Mouse (Mus musculus) G1E (cell line): ENCODE data around the gene Tmem236. TPM values are rescaled to one million over a fixed set of nuclear protein-coding genes. Genes with fewer than 3 reads are reported as not detected.

Experiments
- ATAC-seq: 2 replicates; pipeline ENCODE4 v1.8.0; 2016; ENCODE audit warnings: mild to moderate bottlenecking; ENCODE audit not compliant: insufficient number of reproducible peaks, poor library complexity, low FRiP score, severe bottlenecking; ENCODE audit errors: extremely low read depth
- DNase-seq: peaks from one replicate; pipeline ENCODE4 v3.0.0; 2012; ENCODE audit warnings: low spot score
- H3K27me3 ChIP-seq: 2 replicates; pipeline ENCODE4 v1.6.1; 2012; ENCODE audit warnings: mild to moderate bottlenecking, low read length, inconsistent platforms; ENCODE audit not compliant: insufficient read depth
- H3K36me3 ChIP-seq: replicated peaks from 2 replicates; pipeline ENCODE3; 2012; ENCODE audit warnings: mild to moderate bottlenecking, inconsistent platforms
- H3K4me1 ChIP-seq: 2 replicates; pipeline ENCODE4 v1.6.1; 2012; ENCODE audit warnings: low read depth, low read length, inconsistent platforms, mixed read lengths; ENCODE audit not compliant: insufficient read depth
- H3K4me3 ChIP-seq: 2 replicates; pipeline ENCODE4 v1.5.1; 2012; ENCODE audit warnings: low read depth, mild to moderate bottlenecking, inconsistent platforms, low read length, moderate library complexity, mixed read lengths
- H3K9me3 ChIP-seq: replicated peaks from 2 replicates; pipeline ENCODE4 v1.6.1; 2012; ENCODE audit warnings: inconsistent platforms
- CTCF ChIP-seq: IDR thresholded peaks from 2 replicates; pipeline ENCODE4 v1.5.1; 2012; ENCODE audit warnings: low read depth, low read length, inconsistent platforms, mixed read lengths
- GATA1 ChIP-seq: IDR thresholded peaks from 2 replicates; pipeline ENCODE4 v1.6.1; 2012; ENCODE audit warnings: borderline replicate concordance, low read length, inconsistent platforms, mixed read lengths
- GATA2 ChIP-seq: IDR thresholded peaks from 2 replicates; pipeline ENCODE4 v1.6.1; 2012; ENCODE audit warnings: low read depth, low read length, inconsistent platforms, borderline replicate concordance
- POLR2AphosphoS5 ChIP-seq: IDR thresholded peaks from 2 replicates; pipeline ENCODE4 v1.6.1; 2012; ENCODE audit warnings: low read depth, low read length, inconsistent platforms; ENCODE audit not compliant: insufficient replicate concordance
- TAL1 ChIP-seq: conservative IDR thresholded peaks from 2 replicates; pipeline ENCODE4 v1.6.1; 2012; ENCODE audit warnings: low read depth, low read length, inconsistent platforms, mixed read lengths
- polyA plus RNA-seq: library from polyadenylated mRNA; stranded (reverse); fragments of >175 nt; gene quantifications from 2 replicates; pipeline ENCODE4 v1.2.3, GENCODE M21; 2012
- total RNA-seq, 2 experiments: library from RNA; stranded (forward) in 1 of 2; stranded (reverse) in 1 of 2; fragments of 200-1000 nt in 1 of 2; fragments of >200 nt in 1 of 2; fragmentation: Nextera tagmentation in 1 of 2; gene quantifications; 2 replicates each; pipeline ENCODE4 v1.2.3; 2014 to 2017

Gene Tmem236
- total RNA-seq (2014; fragmentation: Nextera tagmentation) (not detected in 2 replicates), total RNA-seq (2017) (0.27 TPM in 1 of 2 replicates, not detected in the other), polyA plus RNA-seq (not detected in 2 replicates)

DNA sequence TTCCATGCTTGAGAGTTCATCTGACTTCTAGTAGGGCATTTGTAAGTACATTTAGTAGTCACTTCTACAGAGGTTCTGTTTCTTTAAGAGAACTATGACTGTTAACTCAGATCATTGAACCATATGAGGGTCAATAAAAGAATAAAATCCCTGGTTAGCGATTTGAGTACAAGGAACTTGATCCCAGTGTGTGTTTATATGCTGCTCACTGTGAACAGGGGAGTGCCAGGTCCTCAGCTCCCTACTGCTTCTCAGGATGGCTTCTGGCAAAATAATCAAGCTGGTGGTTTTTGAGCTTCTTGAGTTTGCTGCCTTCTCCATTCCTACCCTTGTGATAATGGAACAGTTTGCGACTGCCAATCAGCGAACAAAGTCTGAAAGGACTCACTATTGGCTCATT, at the start of gene Tmem236:
Tmem236 (plus strand) TSS at position 190 of the 400 bp plus-strand sequence.
- no peaks in the 10 kb centered on the region for H3K4me1 ChIP-seq
- H3K36me3 ChIP-seq, result no peaks in the 10 kb centered on the region
- DNase-seq (no peak), ATAC-seq (no peak)
- H3K9me3 ChIP-seq, result no peaks in the 10 kb centered on the region
- H3K4me3 ChIP-seq, result no peak within 1 kb of the TSS
- TF ChIP-seq CTCF (no peak), POLR2AphosphoS5 (no peak), GATA2 (no peak), TAL1 (no peak), GATA1 (no peak)
- no peaks in the 10 kb centered on the region; the same call in 1 of the 2 replicates for H3K27me3 ChIP-seq

DNA sequence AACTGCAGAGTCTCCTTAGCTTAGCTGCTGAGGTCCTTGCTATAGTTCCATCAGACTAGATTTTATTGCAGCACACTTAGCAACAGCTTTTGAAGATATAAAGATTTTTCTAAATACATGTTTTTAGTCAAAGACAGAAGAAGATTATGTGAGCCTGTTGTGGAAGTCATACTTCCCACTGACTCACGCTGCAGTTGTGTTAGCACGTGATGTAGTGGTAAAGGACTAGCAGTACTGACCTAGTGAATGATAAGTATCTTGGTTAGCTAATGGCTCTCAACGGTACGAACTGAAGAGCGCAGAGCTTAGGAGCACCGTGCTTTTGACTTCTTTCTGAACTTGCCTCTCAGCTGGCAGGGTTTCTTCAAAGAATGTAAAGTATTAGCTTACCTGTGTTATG, 47.9 kb upstream of the Tmem236 start:
- H3K36me3 ChIP-seq, result peaks cover 45% of the 10 kb centered on the region
- H3K27me3 ChIP-seq, result no peaks in the 10 kb centered on the region
- no peaks in the 10 kb centered on the region for H3K9me3 ChIP-seq
- H3K4me3 ChIP-seq, result no peak overlapping the region
- no peak for DNase-seq
- no peak for TF ChIP-seq POLR2AphosphoS5
- TF ChIP-seq GATA2, result no peak
- no peak for TF ChIP-seq GATA1
- TF ChIP-seq CTCF, result no peak
- TF ChIP-seq TAL1, result no peak
- ATAC-seq, result peak; percentile 45; the same call in 1 of the 2 replicates
- H3K4me1 ChIP-seq, result no peaks in the 10 kb centered on the region

DNA sequence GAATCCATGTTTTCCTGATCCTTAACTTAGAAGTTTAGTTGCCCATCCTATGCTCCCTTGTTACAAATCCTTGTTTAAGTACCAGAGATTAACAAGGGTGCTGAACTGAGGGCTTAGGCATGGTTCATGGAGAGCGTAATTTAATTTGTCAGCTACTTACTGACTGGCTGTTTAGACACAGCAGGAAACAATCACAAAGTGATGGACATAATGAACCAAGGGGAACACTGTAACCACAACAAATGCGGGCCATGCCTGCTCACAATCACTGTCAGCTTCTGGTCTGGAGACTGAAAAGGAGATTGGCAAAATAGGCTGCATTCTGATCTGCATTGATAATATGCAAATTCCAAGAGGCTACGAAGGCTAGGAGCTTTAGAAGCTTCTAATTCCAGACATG, 46.7 kb upstream of the Tmem236 start:
- no peak for TF ChIP-seq POLR2AphosphoS5
- no peak for TF ChIP-seq TAL1
- no peak for TF ChIP-seq CTCF
- TF ChIP-seq GATA1, result no peak
- no peak for TF ChIP-seq GATA2
- Histone ChIP-seq H3K4me3 (no peak overlapping the region), H3K27me3 (no peaks in the 10 kb centered on the region), H3K9me3 (no peaks in the 10 kb centered on the region), H3K4me1 (no peaks in the 10 kb centered on the region), H3K36me3 (peaks cover 54% of the 10 kb centered on the region)
- DNase-seq (no peak), ATAC-seq (no peak)

DNA sequence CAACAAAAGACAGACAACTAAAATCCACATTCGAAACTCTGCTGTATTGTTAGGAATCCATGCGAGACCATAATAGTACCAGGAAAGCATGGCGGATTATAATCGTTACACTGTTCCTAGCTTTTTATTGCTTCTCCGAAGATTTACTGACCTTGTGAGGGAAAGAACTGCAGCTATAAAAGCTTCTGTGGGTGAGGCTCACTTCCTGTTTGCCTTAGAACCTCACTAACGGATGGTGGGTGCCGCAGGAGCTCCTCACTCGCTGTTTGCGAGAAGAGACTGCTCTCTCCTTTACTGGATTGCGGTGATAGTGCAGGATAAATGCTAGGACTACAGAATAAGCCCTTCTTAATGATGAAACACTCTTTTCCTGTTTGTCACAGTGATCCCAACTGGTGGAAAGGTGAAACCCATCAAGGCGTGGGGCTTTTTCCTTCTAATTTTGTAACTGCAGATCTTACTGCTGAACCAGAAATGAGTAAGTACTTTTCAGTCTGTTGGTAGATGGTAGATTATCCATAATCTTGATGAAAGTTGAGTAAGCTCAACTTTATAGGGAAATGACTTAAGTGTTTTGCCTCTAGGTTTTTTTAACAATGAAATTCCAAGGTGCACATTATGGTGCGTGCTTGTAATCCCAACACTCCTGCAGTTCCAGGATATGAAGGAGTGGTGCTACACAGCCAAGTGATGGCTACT, 43.5 kb upstream of the Tmem236 start:
- Histone ChIP-seq H3K4me3 (no peak overlapping the region), H3K36me3 (peaks cover 63% of the 10 kb centered on the region), H3K4me1 (no peaks in the 10 kb centered on the region), H3K9me3 (no peaks in the 10 kb centered on the region), H3K27me3 (no peaks in the 10 kb centered on the region)
- no peak for DNase-seq
- TF ChIP-seq GATA1 (no peak), CTCF (no peak), GATA2 (no peak), POLR2AphosphoS5 (no peak), TAL1 (no peak)
- ATAC-seq, result peak; percentile 55; the same call in 1 of the 2 replicates

DNA sequence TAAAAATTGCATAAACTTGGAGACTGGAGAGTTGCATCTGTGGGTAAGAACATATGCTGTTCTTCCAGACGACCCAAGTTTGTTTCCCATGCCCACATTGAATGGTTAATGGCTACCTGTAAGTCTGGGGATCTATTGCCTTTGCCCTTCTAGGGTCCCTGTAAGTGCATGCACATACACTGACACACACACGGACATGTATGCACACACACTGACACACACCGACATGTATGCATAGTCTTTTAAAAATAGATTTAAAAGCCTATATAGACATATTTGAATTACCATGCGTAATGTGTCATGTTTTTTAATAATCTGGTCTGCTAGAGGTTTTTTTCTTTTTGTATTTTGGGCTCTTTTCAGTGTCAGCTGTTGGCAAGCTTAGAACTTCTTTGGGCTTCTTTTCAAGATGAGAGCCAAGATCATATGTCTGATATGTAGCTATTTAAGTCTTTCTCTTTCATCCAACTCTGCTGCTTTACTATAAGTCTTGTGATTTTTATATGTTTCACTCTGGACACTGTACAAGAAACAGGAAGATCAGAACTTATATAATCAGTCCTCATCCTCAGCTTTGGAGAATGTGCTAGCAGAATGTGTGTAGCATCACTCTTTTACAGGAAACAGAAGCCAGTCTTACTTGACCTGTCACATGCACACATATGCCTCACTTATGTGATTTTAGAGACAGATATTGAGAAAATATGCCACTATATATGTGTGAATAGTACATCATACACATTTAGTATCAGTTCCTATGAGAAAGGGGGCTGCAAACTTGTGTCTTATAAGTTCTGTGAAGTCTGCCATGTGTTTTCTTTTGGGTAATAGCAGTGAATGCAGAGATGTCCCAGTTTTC, 41.6 kb upstream of the Tmem236 start:
- H3K4me3 ChIP-seq, result no peak overlapping the region
- no peaks in the 10 kb centered on the region for H3K9me3 ChIP-seq
- H3K27me3 ChIP-seq, result no peaks in the 10 kb centered on the region
- DNase-seq (no peak), ATAC-seq (no peak)
- H3K4me1 ChIP-seq, result no peaks in the 10 kb centered on the region
- no peak for TF ChIP-seq TAL1
- TF ChIP-seq CTCF, result no peak
- TF ChIP-seq GATA1, result no peak
- TF ChIP-seq GATA2, result no peak
- TF ChIP-seq POLR2AphosphoS5, result no peak
- peaks cover 62% of the 10 kb centered on the region for H3K36me3 ChIP-seq

DNA sequence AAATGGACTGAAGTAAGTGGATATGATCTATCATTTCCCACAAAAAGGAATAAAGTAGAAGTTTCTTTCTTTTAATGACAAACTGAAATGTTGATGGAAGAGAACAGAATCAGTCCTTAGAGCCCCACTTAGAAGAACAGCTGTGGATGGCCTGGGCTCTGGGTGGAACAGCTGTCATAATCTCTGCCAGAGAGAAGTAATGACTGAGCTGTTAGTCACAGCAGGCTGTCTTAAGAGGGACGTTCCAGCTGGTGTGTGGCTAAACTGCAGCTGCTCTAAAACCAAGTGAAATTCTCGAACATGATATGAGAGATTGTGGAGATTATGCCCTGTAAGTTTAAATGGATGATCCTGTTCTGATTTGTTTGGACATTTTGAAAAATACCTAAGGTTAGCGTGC, 37.4 kb upstream of the Tmem236 start:
- Histone ChIP-seq H3K9me3 (no peaks in the 10 kb centered on the region), H3K4me3 (no peak overlapping the region), H3K27me3 (no peaks in the 10 kb centered on the region), H3K4me1 (no peaks in the 10 kb centered on the region), H3K36me3 (peaks cover 67% of the 10 kb centered on the region)
- no peak for DNase-seq
- TF ChIP-seq TAL1, result no peak
- TF ChIP-seq GATA1, result no peak
- no peak for TF ChIP-seq CTCF
- no peak for TF ChIP-seq GATA2
- TF ChIP-seq POLR2AphosphoS5, result no peak
- no peak for ATAC-seq
